Mouse (Mus musculus): Measurements from ENCODE around the gene Fgfr2. TPM values are rescaled to one million over a fixed set of nuclear protein-coding genes. Genes with fewer than 3 reads are reported as not detected.
A peak's percentile ranks its signal among the peaks of the same experiment; 100 is the strongest.

Fgfr2 gene
- polyA plus RNA-seq, 1 experiment = 1.7 TPM

- TF ChIP-seq MYOG (IDR thresholded peaks at IDR 0.05; ENCODE audit: control insufficient read depth, extremely low read depth, insufficient read length) (no peak), USF1 (IDR thresholded peaks at IDR 0.05; ENCODE audit: low read depth) (no peak), CEBPB (IDR thresholded peaks at IDR 0.05; ENCODE audit: low read depth) (no peak), MAX (IDR thresholded peaks at IDR 0.05) (no peak), CTCF (IDR thresholded peaks at IDR 0.05; ENCODE audit: control insufficient read depth, insufficient read depth, insufficient read length) (no peak), FOSL1 (IDR thresholded peaks at IDR 0.05; ENCODE audit: insufficient read depth, low read length, poor library complexity, severe bottlenecking) (no peak), MYOD1 (IDR thresholded peaks at IDR 0.05; ENCODE audit: control insufficient read depth, insufficient read length, low read depth) (no peak)
- Histone ChIP-seq H3K36me3 (ENCODE audit: control insufficient read depth, insufficient read depth) (peaks cover 36% of the 10 kb centered on the region), H3K4me3 (ENCODE audit: insufficient read depth, poor library complexity, severe bottlenecking) (no peak overlapping the region), H3K79me3 (ENCODE audit: low read depth) (no peaks in the 10 kb centered on the region), H3ac (ENCODE audit: control insufficient read depth, insufficient read length, low read depth) (no peak overlapping the region), H3K27me3 (ENCODE audit: control insufficient read depth, insufficient read depth, insufficient read length) (no peaks in the 10 kb centered on the region), H3K79me2 (ENCODE audit: control insufficient read depth, insufficient read depth) (no peaks in the 10 kb centered on the region)
These were observed 2140.3 kb downstream of the Fgfr2 start for GRCm38 (mm10) chr7:130982881-130983280.

DNA sequence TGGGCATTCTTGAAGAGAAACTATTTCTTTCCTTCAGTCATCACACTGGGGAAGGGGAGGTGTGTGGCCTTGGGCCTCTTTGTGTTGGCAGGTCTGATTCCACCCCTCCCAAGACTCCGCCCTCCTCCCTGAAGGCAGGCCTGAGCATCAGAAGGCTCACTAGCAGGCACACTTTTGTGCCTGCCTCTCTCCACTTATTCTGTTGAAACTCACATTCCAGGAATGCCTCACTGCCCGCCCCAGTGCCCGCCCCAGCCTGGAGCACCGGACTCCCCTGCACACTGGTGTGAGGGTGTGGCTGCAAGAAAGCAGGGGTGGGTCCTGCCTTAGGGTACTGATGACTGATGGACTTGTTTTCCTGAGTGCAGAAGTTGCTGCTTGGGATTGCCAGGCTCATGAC, 2140.8 kb downstream of the Fgfr2 start:
- no peaks in the 10 kb centered on the region for H3K79me3 ChIP-seq (ENCODE audit: low read depth)
- H3ac ChIP-seq (ENCODE audit: control insufficient read depth, insufficient read length, low read depth) = no peak overlapping the region
- peaks cover 36% of the 10 kb centered on the region for H3K36me3 ChIP-seq (ENCODE audit: control insufficient read depth, insufficient read depth)
- H3K79me2 ChIP-seq (ENCODE audit: control insufficient read depth, insufficient read depth) = no peaks in the 10 kb centered on the region
- H3K4me3 ChIP-seq (ENCODE audit: insufficient read depth, poor library complexity, severe bottlenecking) = no peak overlapping the region
- H3K27me3 ChIP-seq (ENCODE audit: control insufficient read depth, insufficient read depth, insufficient read length) = no peaks in the 10 kb centered on the region
- TF ChIP-seq MAX (IDR thresholded peaks at IDR 0.05) (peak; percentile 43), CEBPB (IDR thresholded peaks at IDR 0.05; ENCODE audit: low read depth) (peak; percentile 6), MYOG (IDR thresholded peaks at IDR 0.05; ENCODE audit: control insufficient read depth, extremely low read depth, insufficient read length) (no peak)

DNA sequence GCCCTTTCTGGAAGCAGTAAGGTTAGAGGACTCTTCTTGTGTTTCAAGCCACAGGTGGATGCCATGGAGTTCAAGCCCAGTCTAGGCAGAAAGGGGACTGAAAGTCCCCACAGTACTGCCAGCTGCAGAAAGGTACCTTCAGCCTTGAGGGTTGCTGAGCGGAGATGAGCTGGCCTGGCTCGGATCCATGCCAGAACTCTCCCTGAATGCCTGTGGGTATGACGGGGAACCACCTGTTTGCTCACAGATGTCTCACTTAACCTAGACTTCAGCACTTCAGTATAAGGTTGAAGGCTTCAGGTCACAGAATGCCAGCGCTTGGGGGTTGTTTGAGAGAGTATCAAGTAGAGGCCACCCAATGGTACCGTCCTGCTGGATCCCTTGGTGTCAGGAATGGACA, 2143.0 kb downstream of the Fgfr2 start:
- H3K36me3 ChIP-seq (ENCODE audit: control insufficient read depth, insufficient read depth) = peaks cover 23% of the 10 kb centered on the region
- H3K79me2 ChIP-seq (ENCODE audit: control insufficient read depth, insufficient read depth) = no peaks in the 10 kb centered on the region

DNA sequence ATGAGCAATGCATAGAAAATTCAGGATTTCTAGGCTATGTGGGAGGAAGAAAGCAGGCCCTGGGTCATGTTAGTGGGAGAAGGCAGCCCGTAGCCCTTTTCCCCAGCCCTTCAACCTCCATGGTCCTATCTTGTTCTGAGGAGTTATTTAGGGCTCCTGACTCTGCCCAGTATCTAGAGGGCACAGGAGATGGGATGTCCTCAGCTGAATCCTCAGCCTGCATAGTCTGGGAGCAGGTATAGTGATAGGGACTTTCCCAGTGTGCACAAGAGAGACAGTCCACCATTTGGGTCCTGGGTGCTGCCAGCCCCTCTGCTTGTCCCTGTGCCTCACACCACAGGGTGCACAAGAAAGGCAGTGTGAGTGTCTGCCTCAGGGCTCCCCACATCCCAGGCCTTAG, 2144.6 kb downstream of the Fgfr2 start:
- TF ChIP-seq USF1 (IDR thresholded peaks at IDR 0.05; ENCODE audit: low read depth) (no peak), MAX (IDR thresholded peaks at IDR 0.05) (no peak), CEBPB (IDR thresholded peaks at IDR 0.05; ENCODE audit: low read depth) (no peak), FOSL1 (IDR thresholded peaks at IDR 0.05; ENCODE audit: insufficient read depth, low read length, poor library complexity, severe bottlenecking) (no peak), CTCF (IDR thresholded peaks at IDR 0.05; ENCODE audit: control insufficient read depth, insufficient read depth, insufficient read length) (no peak), MYOD1 (IDR thresholded peaks at IDR 0.05; ENCODE audit: control insufficient read depth, insufficient read length, low read depth) (no peak), MYOG (IDR thresholded peaks at IDR 0.05; ENCODE audit: control insufficient read depth, extremely low read depth, insufficient read length) (no peak)
- no peaks in the 10 kb centered on the region for H3K27me3 ChIP-seq (ENCODE audit: control insufficient read depth, insufficient read depth, insufficient read length)
- peaks cover 23% of the 10 kb centered on the region for H3K36me3 ChIP-seq (ENCODE audit: control insufficient read depth, insufficient read depth)

More for the DNA sequence above, 2143.0 kb downstream of the Fgfr2 start:
- Histone ChIP-seq H3K27me3 (ENCODE audit: control insufficient read depth, insufficient read depth, insufficient read length) (no peaks in the 10 kb centered on the region), H3ac (ENCODE audit: control insufficient read depth, insufficient read length, low read depth) (no peak overlapping the region), H3K79me3 (ENCODE audit: low read depth) (no peaks in the 10 kb centered on the region), H3K4me3 (ENCODE audit: insufficient read depth, poor library complexity, severe bottlenecking) (no peak overlapping the region)
- no peak for TF ChIP-seq CEBPB (IDR thresholded peaks at IDR 0.05; ENCODE audit: low read depth)
- no peak for TF ChIP-seq MYOG (IDR thresholded peaks at IDR 0.05; ENCODE audit: control insufficient read depth, extremely low read depth, insufficient read length)
- no peak for TF ChIP-seq USF1 (IDR thresholded peaks at IDR 0.05; ENCODE audit: low read depth)
- no peak for TF ChIP-seq CTCF (IDR thresholded peaks at IDR 0.05; ENCODE audit: control insufficient read depth, insufficient read depth, insufficient read length)
- peak; percentile 89 for TF ChIP-seq MYOD1 (IDR thresholded peaks at IDR 0.05; ENCODE audit: control insufficient read depth, insufficient read length, low read depth)
- peak; percentile 58 for TF ChIP-seq FOSL1 (IDR thresholded peaks at IDR 0.05; ENCODE audit: insufficient read depth, low read length, poor library complexity, severe bottlenecking)
- peak; percentile 16 for TF ChIP-seq MAX (IDR thresholded peaks at IDR 0.05)

GRCm38 (mm10) chr7:130977794-130978521, 2145.2 kb downstream of the Fgfr2 start:
- Histone ChIP-seq H3K79me2 (ENCODE audit: control insufficient read depth, insufficient read depth) (no peaks in the 10 kb centered on the region), H3K27me3 (ENCODE audit: control insufficient read depth, insufficient read depth, insufficient read length) (no peaks in the 10 kb centered on the region), H3ac (ENCODE audit: control insufficient read depth, insufficient read length, low read depth) (no peak overlapping the region), H3K4me3 (ENCODE audit: insufficient read depth, poor library complexity, severe bottlenecking) (no peak overlapping the region), H3K79me3 (ENCODE audit: low read depth) (peaks cover 2% of the 10 kb centered on the region), H3K36me3 (ENCODE audit: control insufficient read depth, insufficient read depth) (peaks cover 29% of the 10 kb centered on the region)
- TF ChIP-seq CTCF (IDR thresholded peaks at IDR 0.05; ENCODE audit: control insufficient read depth, insufficient read depth, insufficient read length) (no peak), MYOG (IDR thresholded peaks at IDR 0.05; ENCODE audit: control insufficient read depth, extremely low read depth, insufficient read length) (no peak), FOSL1 (IDR thresholded peaks at IDR 0.05; ENCODE audit: insufficient read depth, low read length, poor library complexity, severe bottlenecking) (no peak), MAX (IDR thresholded peaks at IDR 0.05) (no peak), CEBPB (IDR thresholded peaks at IDR 0.05; ENCODE audit: low read depth) (no peak), MYOD1 (IDR thresholded peaks at IDR 0.05; ENCODE audit: control insufficient read depth, insufficient read length, low read depth) (peak; percentile 42), USF1 (IDR thresholded peaks at IDR 0.05; ENCODE audit: low read depth) (peak; percentile 6)

More for the DNA sequence above, 2144.6 kb downstream of the Fgfr2 start:
- H3K4me3 ChIP-seq (ENCODE audit: insufficient read depth, poor library complexity, severe bottlenecking) = no peak overlapping the region
- no peak overlapping the region for H3ac ChIP-seq (ENCODE audit: control insufficient read depth, insufficient read length, low read depth)
- no peaks in the 10 kb centered on the region for H3K79me2 ChIP-seq (ENCODE audit: control insufficient read depth, insufficient read depth)
- peaks cover 2% of the 10 kb centered on the region for H3K79me3 ChIP-seq (ENCODE audit: low read depth)
